Mouse (Mus musculus): Measurements from ENCODE around the gene Mthfsd. TPM values are rescaled to one million over a fixed set of nuclear protein-coding genes. Genes with fewer than 3 reads are reported as not detected.

Gene Mthfsd
- total and polyA plus RNA-seq, 3 experiments: 23.1 to 36.4 (median 30.7) TPM

DNA sequence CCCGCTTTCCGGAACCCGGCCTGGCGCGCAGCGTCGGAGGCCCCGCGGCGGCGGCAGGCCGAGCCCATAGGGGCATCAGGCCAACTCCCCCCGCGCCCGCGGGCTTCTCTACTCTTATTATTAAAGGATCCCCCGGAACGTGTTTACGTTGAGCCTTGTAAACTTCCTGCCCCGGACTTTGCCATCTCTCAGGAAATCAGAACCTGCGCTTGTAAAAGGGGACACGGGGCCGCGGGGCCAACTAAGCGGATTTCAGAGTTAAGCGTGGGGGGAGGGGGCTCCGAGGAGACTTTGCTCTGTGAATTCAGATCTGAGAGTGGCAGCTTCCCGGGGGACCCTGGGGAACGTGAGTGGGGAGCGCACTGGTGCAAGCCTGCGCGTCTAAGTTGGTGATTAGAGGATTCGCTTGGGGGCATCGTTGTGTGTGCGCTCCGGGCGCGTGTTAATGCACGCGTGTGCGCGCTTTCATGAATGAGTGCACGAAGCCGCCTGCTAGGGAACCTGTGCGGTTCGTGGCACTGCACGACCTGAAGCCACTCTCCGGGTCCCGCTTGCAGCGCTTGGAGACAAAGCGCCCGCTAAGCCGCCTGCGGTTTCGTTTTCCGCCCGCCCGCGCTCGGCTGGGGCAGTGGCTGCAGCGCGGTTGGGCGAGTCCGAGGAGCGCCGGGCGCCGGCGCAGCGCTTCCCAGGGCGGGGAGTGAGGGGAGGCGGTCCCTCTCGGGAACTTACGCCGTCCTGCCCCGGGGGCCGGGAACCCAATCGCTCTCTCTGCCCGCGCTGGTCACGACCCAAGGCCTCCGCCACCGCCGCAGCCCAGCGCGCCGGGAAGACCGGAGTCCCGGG is 24.9 kb downstream of the Mthfsd start:
- no peaks in the 10 kb centered on the region for H3K79me2 ChIP-seq (replicated peaks; ENCODE audit: control insufficient read depth, extremely low read depth, insufficient read depth, poor library complexity, severe bottlenecking)
- no peak overlapping the region for H3K4me2 ChIP-seq (ENCODE audit: insufficient read depth, low read depth, poor library complexity, severe bottlenecking)
- DNase-seq (ENCODE audit: extremely low read depth): no peak
- H3K4me3 ChIP-seq (replicated peaks in 1 of 3; ENCODE audit: low read depth in 2 of 3, low read length in 2 of 3, poor library complexity in 1 of 3): no peak overlapping the region
- dilution Hi-C loops (cut with MboI; ENCODE audit: extremely low pct_ligation_motif_present, extremely low pct_unique_long_range_greater_than_20kb, low sequenced_read_pairs): no loop called here
- in situ Hi-C loops (cut with MboI; ENCODE audit: low pct_ligation_motif_present, low pct_unique_long_range_greater_than_20kb, low sequenced_read_pairs): no loop called here
- peaks cover 65% of the 10 kb centered on the region for H3K27me3 ChIP-seq (replicated peaks)
- H3K36me3 ChIP-seq (replicated peaks in 1 of 2; ENCODE audit: control insufficient read depth in 1 of 2, insufficient read depth in 1 of 2, low read length in 1 of 2): no peaks in the 10 kb centered on the region
- H3K4me1 ChIP-seq (ENCODE audit: control insufficient read depth in 1 of 2, insufficient read depth in 2 of 2): no peaks in the 10 kb centered on the region
- no peak for TF ChIP-seq IRF4 (IDR thresholded peaks at IDR 0.05; ENCODE audit: low read depth, low read length)
- no peak for TF ChIP-seq TBP (conservative IDR thresholded peaks at IDR 0.05; ENCODE audit: low read depth, low read length)
- TF ChIP-seq E2F4 (IDR thresholded peaks at IDR 0.05; ENCODE audit: insufficient replicate concordance, low read depth, low read length): no peak
- no peak for TF ChIP-seq USF2 (conservative IDR thresholded peaks at IDR 0.05; ENCODE audit: low read depth, low read length)
- TF ChIP-seq USF1 (IDR thresholded peaks at IDR 0.05; ENCODE audit: low read depth, low read length): no peak
- no peak for TF ChIP-seq RCOR1 (conservative IDR thresholded peaks at IDR 0.05; ENCODE audit: low read depth, low read length)
- no peak for TF ChIP-seq POLR2AphosphoS2 (IDR thresholded peaks at IDR 0.05; ENCODE audit: low read depth, low read length)
- no peak for TF ChIP-seq ZKSCAN1 (IDR thresholded peaks at IDR 0.05; ENCODE audit: borderline replicate concordance, low read depth, low read length)
- TF ChIP-seq ETS1 (conservative IDR thresholded peaks at IDR 0.05; ENCODE audit: low read depth, low read length): no peak
- no peak for TF ChIP-seq GABPA (IDR thresholded peaks at IDR 0.05; ENCODE audit: insufficient replicate concordance, low read depth, low read length)
- TF ChIP-seq ZMIZ1 (IDR thresholded peaks at IDR 0.05; ENCODE audit: low read depth, low read length): no peak
- no peak for TF ChIP-seq ZNF384 (IDR thresholded peaks at IDR 0.05; ENCODE audit: low read depth, low read length)
- no peak for TF ChIP-seq PAX5 (IDR thresholded peaks at IDR 0.05; ENCODE audit: low read length)
- no peak for TF ChIP-seq EP300 (IDR thresholded peaks at IDR 0.05; ENCODE audit: low read length)
- TF ChIP-seq NELFE (IDR thresholded peaks at IDR 0.05; ENCODE audit: low read depth, low read length): no peak
- TF ChIP-seq SIN3A (IDR thresholded peaks at IDR 0.05; ENCODE audit: low read length): no peak
- TF ChIP-seq SMC3 (IDR thresholded peaks at IDR 0.05; ENCODE audit: low read depth, low read length): no peak
- TF ChIP-seq MAX (IDR thresholded peaks at IDR 0.05; ENCODE audit: low read length): no peak
- no peak overlapping the region for H3K27ac ChIP-seq (ENCODE audit: insufficient read depth, low read depth)
- peaks cover 29% of the 10 kb centered on the region for H3K9me3 ChIP-seq (replicated peaks; ENCODE audit: low read length)
- H3K9ac ChIP-seq (ENCODE audit: insufficient read depth, low read depth): no peak overlapping the region

GRCm38 (mm10) chr8:121082218-121083092 is 25.7 kb downstream of the Mthfsd start:
- TF ChIP-seq RCOR1 (conservative IDR thresholded peaks at IDR 0.05; ENCODE audit: low read depth, low read length) (no peak), UBTF (IDR thresholded peaks at IDR 0.05; ENCODE audit: low read depth, low read length) (no peak), NELFE (IDR thresholded peaks at IDR 0.05; ENCODE audit: low read depth, low read length) (no peak), PAX5 (IDR thresholded peaks at IDR 0.05; ENCODE audit: low read length) (no peak), IRF4 (IDR thresholded peaks at IDR 0.05; ENCODE audit: low read depth, low read length) (no peak)
- no peak overlapping the region for H3K4me2 ChIP-seq (ENCODE audit: insufficient read depth, low read depth, poor library complexity, severe bottlenecking)
- peaks cover 29% of the 10 kb centered on the region for H3K9me3 ChIP-seq (replicated peaks; ENCODE audit: low read length)
- no peaks in the 10 kb centered on the region for H3K36me3 ChIP-seq (replicated peaks in 1 of 2; ENCODE audit: control insufficient read depth in 1 of 2, insufficient read depth in 1 of 2, low read length in 1 of 2)
- in situ Hi-C loops (cut with MboI; ENCODE audit: low pct_ligation_motif_present, low pct_unique_long_range_greater_than_20kb, low sequenced_read_pairs) (no loop called here), dilution Hi-C loops (cut with MboI; ENCODE audit: extremely low pct_ligation_motif_present, extremely low pct_unique_long_range_greater_than_20kb, low sequenced_read_pairs) (no loop called here)
- H3K4me1 ChIP-seq (ENCODE audit: control insufficient read depth in 1 of 2, insufficient read depth in 2 of 2): no peaks in the 10 kb centered on the region
- no peaks in the 10 kb centered on the region for H3K79me2 ChIP-seq (replicated peaks; ENCODE audit: control insufficient read depth, extremely low read depth, insufficient read depth, poor library complexity, severe bottlenecking)
- DNase-seq (ENCODE audit: extremely low read depth): no peak
- H3K4me3 ChIP-seq (replicated peaks in 1 of 3; ENCODE audit: low read depth in 2 of 3, low read length in 2 of 3, poor library complexity in 1 of 3): no peak overlapping the region
- H3K27me3 ChIP-seq (replicated peaks): peaks cover 66% of the 10 kb centered on the region
- H3K27ac ChIP-seq (ENCODE audit: insufficient read depth, low read depth): no peak overlapping the region
- no peak overlapping the region for H3K9ac ChIP-seq (ENCODE audit: insufficient read depth, low read depth)
